Mouse (Mus musculus) hindbrain, embryonic 15.5 days (tissue): ENCODE measurements around the gene Dnajc12. TPM values are rescaled to one million over a fixed set of nuclear protein-coding genes. Genes with fewer than 3 reads are reported as not detected.
"Not testable (repeated sequence)": the region's sequence is repeated elsewhere in the genome, so short reads cannot be mapped to it uniquely, and the experiment has no call there.

Experiments
- ATAC-seq: fragments of 200-750 bp; cut with Nextera tagmentation; 2 replicates; pipeline ENCODE4 v1.8.0; 2017; ENCODE audit warnings: low read depth, moderate number of reproducible peaks, moderate TSS enrichment; ENCODE audit not compliant: low FRiP score
- H3K27ac ChIP-seq: fragments of 300-500 bp; sonication (generic); replicated peaks from 2 replicates; pipeline ENCODE4 v1.5.1; 2015; ENCODE audit warnings: mild to moderate bottlenecking, inconsistent platforms
- H3K27me3 ChIP-seq: fragments of 300-500 bp; sonication (generic); 2 replicates; pipeline ENCODE4 v1.6.1; 2015; ENCODE audit warnings: control low read depth, inconsistent platforms
- H3K36me3 ChIP-seq: fragments of 300-500 bp; sonication (generic); 2 replicates; pipeline ENCODE4 v1.6.1; 2015; ENCODE audit warnings: control low read depth, inconsistent platforms
- H3K4me1 ChIP-seq: fragments of 300-500 bp; sonication (generic); replicated peaks from 2 replicates; pipeline ENCODE4 v1.6.1; 2015; ENCODE audit warnings: control low read depth, inconsistent platforms
- H3K4me2 ChIP-seq: fragments of 300-500 bp; sonication (generic); 2 replicates; pipeline ENCODE4 v1.6.1; 2015; ENCODE audit warnings: moderate library complexity, mild to moderate bottlenecking, inconsistent platforms
- H3K4me3 ChIP-seq: fragments of 300-500 bp; sonication (generic); 2 replicates; pipeline ENCODE4 v1.5.1; 2015; ENCODE audit warnings: mild to moderate bottlenecking, inconsistent platforms
- H3K9ac ChIP-seq: fragments of 300-500 bp; sonication (generic); 2 replicates; pipeline ENCODE4 v1.6.1; 2015; ENCODE audit warnings: inconsistent platforms
- H3K9me3 ChIP-seq: fragments of 300-500 bp; sonication (generic); 2 replicates; pipeline ENCODE4 v1.6.1; 2016; ENCODE audit warnings: control low read depth, inconsistent platforms
- WGBS: fragments of 180-500 bp; shearing (Covaris S2); methylation state at CpG from one replicate; pipeline ENCODE4 v1.1.7; 2015; 5-methylcytosine and 5-hydroxymethylcytosine counted together
- polyA plus RNA-seq: library from polyadenylated mRNA; unstranded; fragments of >200 nt; fragmentation: Nextera tagmentation; extraction: Ambion mirVana; gene quantifications from 2 replicates; pipeline ENCODE4 v1.2.1, GENCODE M21; 2015

Gene Dnajc12
- polyA plus RNA-seq, 1 experiment from 2014 or later = 22.0 TPM

DNA sequence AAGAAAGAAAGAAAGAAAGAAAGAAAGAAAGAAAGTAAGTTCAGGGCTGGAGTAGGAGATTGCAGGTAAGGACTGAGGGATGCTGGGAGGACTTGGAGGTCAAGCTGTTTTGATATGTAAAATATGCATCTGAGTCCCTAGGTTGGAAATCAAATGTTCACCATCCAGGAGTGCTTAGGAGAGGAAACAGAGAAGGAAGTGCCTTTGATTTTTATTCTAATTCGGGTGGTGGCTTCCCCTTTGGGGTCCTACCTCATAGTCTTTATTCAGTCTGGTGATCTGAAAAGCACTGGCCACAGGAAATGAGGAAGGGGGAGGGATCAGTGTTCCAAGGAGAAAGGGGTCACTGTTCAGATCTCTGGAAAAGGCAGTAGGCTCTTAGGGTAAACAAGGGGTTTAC lies 21.7 kb upstream of the Dnajc12 start:
- Histone ChIP-seq H3K27ac (no peak overlapping the region), H3K4me2 (no peak overlapping the region), H3K4me1 (no peaks in the 10 kb centered on the region), H3K4me3 (no peak overlapping the region), H3K9me3 (no peaks in the 10 kb centered on the region), H3K9ac (no peak overlapping the region), H3K27me3 (no peaks in the 10 kb centered on the region), H3K36me3 (no peaks in the 10 kb centered on the region)
- 71% methylated on average over 1 of the region's 1 CpGs for WGBS
- no peak for ATAC-seq

DNA sequence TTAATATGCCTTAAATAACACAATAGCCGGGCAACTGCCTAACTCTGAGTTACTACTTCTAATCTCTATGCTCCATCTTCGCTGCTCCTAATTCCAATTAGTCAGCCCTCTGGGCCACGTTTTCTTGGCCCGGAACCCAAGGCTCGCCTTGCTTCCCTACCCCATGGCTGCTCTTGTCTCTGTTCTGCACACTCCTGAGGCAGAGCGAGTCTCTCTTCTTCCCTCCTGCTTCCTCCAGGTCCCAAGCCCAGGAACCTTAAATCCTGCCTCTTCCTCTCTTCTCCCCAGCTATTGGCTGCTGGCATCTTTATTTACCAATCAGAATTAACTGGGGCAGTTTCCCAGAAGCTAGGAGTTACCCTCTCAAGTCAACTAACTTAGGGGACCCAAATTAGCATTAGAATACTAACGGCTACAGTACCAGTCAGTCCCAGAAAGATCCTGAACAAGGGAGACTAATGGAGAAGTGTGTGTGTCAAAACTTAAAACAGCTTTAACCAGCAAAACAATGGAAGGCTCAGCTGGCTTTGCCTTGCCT lies 16.3 kb upstream of the Dnajc12 start:
- Histone ChIP-seq H3K4me2 (peak overlapping the region; percentile 35; the same call in 1 of the 2 replicates), H3K36me3 (no peaks in the 10 kb centered on the region), H3K4me1 (no peaks in the 10 kb centered on the region), H3K27ac (no peak overlapping the region), H3K9ac (no peak overlapping the region), H3K4me3 (no peak overlapping the region), H3K27me3 (no peaks in the 10 kb centered on the region), H3K9me3 (no peaks in the 10 kb centered on the region)
- ATAC-seq = no peak
- WGBS = 52% methylated on average over 7 of the region's 7 CpGs

DNA sequence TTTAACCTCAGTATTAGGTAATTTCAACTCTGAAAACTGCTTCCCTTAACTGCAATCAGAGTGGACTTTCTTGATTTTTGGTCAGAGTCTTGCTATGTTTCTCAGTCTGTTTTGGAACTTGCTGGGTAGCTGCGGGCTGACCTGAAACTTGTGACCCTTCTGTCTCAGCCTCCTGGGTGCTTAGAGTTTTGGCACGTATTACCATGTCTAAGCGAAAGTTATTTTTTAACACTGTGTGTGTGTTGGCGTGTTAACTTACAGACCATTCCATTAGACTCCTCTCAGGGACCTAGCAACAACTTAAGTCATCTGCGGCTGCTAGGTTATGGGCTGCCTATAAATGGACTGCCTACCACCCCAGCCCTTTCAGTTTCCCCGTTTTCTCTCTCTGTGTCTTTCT lies 14.9 kb upstream of the Dnajc12 start:
- no peaks in the 10 kb centered on the region for H3K4me1 ChIP-seq
- 75% methylated on average over 6 of the region's 6 CpGs for WGBS
- ATAC-seq = no peak
- no peaks in the 10 kb centered on the region for H3K36me3 ChIP-seq
- no peak overlapping the region for H3K4me3 ChIP-seq
- no peak overlapping the region for H3K27ac ChIP-seq
- no peaks in the 10 kb centered on the region for H3K9me3 ChIP-seq
- H3K27me3 ChIP-seq = no peaks in the 10 kb centered on the region
- H3K4me2 ChIP-seq = no peak overlapping the region
- no peak overlapping the region for H3K9ac ChIP-seq

DNA sequence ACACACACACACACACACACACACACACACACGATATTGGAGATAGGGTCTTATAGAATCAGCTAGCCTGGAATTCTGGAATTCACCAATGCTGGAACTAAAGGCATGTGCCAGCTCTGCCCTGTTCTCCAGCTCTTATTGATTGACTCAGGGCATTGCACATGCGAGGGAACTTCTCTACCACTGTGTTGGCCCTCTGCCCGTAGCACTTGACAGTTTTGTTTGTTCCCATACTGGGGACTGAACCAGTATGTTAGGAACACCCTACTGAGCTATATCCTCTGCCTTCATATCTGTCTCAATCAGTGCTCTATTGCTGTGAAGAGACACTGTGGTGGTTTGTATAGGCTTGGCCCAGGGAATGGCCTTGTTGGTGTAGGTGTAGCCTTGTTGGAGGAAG lies 14.2 kb upstream of the Dnajc12 start:
- Histone ChIP-seq H3K9me3 (no peaks in the 10 kb centered on the region), H3K9ac (no peak overlapping the region), H3K27me3 (no peaks in the 10 kb centered on the region), H3K4me2 (no peak overlapping the region), H3K36me3 (no peaks in the 10 kb centered on the region), H3K27ac (no peak overlapping the region), H3K4me1 (no peaks in the 10 kb centered on the region), H3K4me3 (no peak overlapping the region)
- no peak for ATAC-seq
- WGBS = 68% methylated on average over 3 of the region's 3 CpGs

DNA sequence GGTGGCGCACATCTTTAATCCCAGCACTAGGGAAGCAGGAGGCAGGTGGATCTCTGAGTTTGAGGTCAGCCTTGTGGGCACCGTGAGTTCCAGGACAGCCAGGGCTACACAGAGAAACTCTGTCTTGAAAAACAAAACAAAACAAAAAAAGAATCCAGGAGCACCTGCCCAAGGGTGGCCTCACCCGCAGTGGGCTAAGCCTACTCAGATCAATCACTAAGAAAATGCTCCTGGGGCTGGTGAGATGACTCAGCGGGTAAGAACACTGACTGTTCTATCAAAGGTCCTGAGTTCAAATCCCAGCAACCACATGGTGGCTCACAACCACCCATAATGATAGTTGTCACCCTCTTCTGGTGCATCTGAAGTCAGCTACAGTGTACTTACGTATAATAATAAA lies 5.9 kb upstream of the Dnajc12 start:
- WGBS = 85% methylated on average over 5 of the region's 5 CpGs
- no peak overlapping the region for H3K4me2 ChIP-seq
- no peaks in the 10 kb centered on the region for H3K36me3 ChIP-seq
- peaks cover 2% of the 10 kb centered on the region for H3K4me1 ChIP-seq
- no peak overlapping the region for H3K9ac ChIP-seq
- H3K4me3 ChIP-seq = no peak overlapping the region
- no peaks in the 10 kb centered on the region for H3K9me3 ChIP-seq
- H3K27ac ChIP-seq = no peak overlapping the region
- no peak for ATAC-seq
- peaks cover 6% of the 10 kb centered on the region for H3K27me3 ChIP-seq

DNA sequence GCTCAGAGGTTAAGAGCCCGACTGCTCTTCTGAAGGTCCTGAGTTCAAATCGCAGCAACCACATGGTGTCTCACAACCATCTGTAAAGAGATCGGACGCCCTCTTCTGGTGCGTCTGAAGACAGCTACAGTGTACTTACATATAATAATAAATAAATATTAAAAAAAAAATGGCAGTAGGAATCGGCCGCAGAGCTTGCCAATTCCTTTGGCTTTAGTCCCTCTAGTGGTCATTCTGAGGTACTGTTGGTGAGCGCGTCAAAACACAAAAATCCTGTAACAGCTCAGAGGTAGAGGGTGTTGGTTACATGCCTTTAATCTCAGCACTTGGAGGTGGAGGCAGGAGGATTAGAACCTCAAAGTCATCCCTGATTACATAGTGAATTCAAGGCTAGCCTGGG lies 4.8 kb upstream of the Dnajc12 start:
- peaks cover 6% of the 10 kb centered on the region for H3K27me3 ChIP-seq
- no peaks in the 10 kb centered on the region for H3K36me3 ChIP-seq
- H3K27ac ChIP-seq = no peak overlapping the region
- no peak overlapping the region for H3K4me3 ChIP-seq
- H3K4me2 ChIP-seq = 0 out of 2 replicates have a peak overlapping the region, but pooled peaks have one; percentile 18
- no peaks in the 10 kb centered on the region for H3K9me3 ChIP-seq
- peaks cover 10% of the 10 kb centered on the region for H3K4me1 ChIP-seq
- WGBS = 22% methylated on average over 9 of the region's 9 CpGs
- 0 out of 2 replicates have a peak, but pooled peaks have one; percentile 37 for ATAC-seq
- H3K9ac ChIP-seq = no peak overlapping the region

DNA sequence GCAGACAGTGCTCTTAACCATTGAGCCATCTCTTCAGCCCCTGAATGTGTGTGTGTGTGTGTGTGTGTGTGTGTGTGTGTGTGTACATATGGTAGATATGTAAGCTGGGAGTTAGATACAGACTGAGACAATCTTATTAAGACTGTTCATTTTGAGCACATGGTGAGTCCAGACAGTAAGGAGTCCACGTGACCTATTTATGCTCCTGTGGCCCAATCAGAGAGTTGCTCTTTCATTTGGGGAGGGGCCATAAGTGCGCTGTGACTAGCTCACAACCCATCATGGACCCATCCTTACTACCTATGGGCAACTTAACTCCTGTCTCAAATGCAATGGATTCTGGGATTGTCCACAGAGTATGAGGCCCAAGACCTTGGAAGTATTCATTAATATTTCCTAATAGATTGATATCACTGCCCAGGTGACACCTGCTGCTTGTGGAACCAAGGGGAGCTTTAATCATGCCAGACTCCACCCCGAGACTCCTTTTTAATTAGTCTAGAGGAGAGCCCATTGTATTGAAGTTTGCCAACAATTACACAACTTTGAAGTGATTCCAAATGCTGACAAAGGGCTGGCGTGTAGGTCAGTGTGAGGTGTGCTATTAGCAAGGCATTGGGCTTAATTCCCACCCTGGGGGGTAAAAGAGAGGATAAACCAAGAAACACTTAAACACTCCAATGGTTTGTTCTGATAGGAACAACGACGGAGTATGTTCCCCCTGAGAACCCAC lies 3.1 kb upstream of the Dnajc12 start:
- H3K9ac ChIP-seq = no peak overlapping the region
- H3K4me1 ChIP-seq = peaks cover 10% of the 10 kb centered on the region
- H3K9me3 ChIP-seq = no peaks in the 10 kb centered on the region
- no peak overlapping the region for H3K4me2 ChIP-seq
- no peak overlapping the region for H3K4me3 ChIP-seq
- 72% methylated on average over 6 of the region's 6 CpGs for WGBS
- ATAC-seq = no peak
- H3K36me3 ChIP-seq = no peaks in the 10 kb centered on the region
- no peak overlapping the region for H3K27ac ChIP-seq
- H3K27me3 ChIP-seq = peaks cover 6% of the 10 kb centered on the region

DNA sequence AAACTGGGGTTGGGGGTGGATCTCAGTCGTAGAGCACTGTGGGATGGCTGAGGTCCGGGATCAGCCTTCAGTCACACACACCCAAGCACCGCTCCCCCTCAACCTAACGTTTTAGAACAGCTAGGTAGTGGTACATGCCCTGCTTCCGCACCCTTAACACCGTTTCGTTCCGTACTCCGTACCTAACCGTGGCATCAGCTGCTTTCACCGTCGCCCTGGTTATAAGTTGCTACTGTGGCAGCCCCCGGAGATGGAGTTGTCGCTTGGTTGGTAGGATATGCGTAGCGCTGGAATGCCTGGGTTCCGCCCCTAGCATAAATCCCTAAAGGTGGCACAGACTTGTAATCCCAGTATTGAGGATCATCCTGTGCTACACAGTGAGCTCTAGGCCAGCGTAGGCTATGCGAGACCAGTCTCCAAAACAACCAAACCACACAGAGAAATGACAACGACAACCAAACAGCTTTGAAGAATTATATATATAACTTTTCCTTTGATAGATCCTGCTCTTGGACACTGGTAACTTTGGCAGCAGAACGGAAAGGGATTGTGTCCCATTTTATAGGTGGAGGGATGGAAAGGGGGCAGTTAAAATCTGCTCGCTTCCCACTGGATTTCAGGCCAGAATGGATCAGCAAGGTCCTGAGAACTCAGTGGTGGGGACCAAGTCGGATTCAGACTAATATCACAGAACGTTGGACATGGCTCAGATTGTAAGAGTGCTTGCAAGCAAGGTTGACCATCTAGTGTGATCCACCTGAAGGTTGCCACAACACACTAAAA lies 554 bp upstream of the Dnajc12 start, which contains the start of gene Sirt1:
Sirt1 (minus strand) TSS at position 207 of the 783 bp plus-strand sequence.
- H3K9me3 ChIP-seq = no peaks in the 10 kb centered on the region
- peak within 1 kb of the TSS; percentile 62 for H3K4me3 ChIP-seq
- peaks cover 6% of the 10 kb centered on the region for H3K27me3 ChIP-seq
- H3K4me1 ChIP-seq = peaks cover 10% of the 10 kb centered on the region
- H3K9ac ChIP-seq = peak within 1 kb of the TSS; percentile 62
- no peaks in the 10 kb centered on the region for H3K36me3 ChIP-seq
- H3K27ac ChIP-seq = peak within 1 kb of the TSS; percentile 75
- H3K4me2 ChIP-seq = peak within 1 kb of the TSS; percentile 92
- ATAC-seq = no peak
- 4% methylated on average over 24 of the region's 24 CpGs for WGBS

DNA sequence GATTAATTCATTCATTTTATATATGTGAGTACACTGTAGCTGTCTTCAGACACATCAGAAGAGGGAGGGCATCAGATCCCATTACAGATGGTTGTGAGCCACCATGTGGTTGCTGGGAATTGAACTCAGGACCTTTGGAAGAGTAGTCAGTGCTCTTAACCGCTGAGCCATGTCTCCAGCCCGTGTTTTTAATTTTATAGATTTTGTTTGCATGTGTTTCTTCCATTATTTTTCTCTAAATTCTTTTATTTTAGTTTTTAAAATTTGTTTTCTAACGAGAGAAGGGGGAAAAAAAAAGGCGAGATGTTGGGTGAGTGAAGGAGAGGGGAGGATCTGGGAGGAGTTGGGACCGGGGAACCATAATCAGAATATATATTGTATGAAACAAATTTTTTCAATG lies 3.7 kb downstream of the Dnajc12 start:
- Histone ChIP-seq H3K4me2 (peak overlapping the region; percentile 70), H3K27ac (peak overlapping the region; percentile 63), H3K4me1 (peaks cover 14% of the 10 kb centered on the region), H3K4me3 (peak overlapping the region; percentile 51)
- not testable (repeated sequence) for H3K9ac ChIP-seq, H3K27me3 ChIP-seq, H3K36me3 ChIP-seq, ATAC-seq, H3K9me3 ChIP-seq
- WGBS = 28% methylated on average over 5 of the region's 5 CpGs

DNA sequence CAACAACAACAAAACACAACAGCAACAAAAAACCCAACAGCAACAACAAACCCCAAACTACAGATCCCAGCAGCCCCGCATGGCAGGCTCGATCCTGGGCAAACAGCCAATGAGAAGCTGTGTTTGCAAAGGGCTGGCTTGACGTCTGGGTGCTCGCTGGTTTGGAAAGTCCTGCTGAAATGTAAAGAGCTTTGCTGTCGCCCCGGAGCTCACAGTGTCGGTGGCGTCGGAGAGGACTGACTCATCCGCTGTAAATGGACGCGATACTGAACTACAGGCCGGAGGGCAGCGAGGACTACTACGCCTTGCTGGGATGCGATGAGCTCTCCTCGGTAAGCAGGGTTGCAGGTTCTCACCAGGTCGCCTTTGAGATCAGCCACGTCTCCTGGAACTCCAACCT lies 4.2 kb downstream of the Dnajc12 start:
- H3K9me3 ChIP-seq = no peaks in the 10 kb centered on the region
- no peaks in the 10 kb centered on the region for H3K36me3 ChIP-seq
- peak overlapping the region; percentile 51 for H3K4me3 ChIP-seq
- peak; percentile 78 for ATAC-seq
- H3K4me1 ChIP-seq = peaks cover 11% of the 10 kb centered on the region
- H3K9ac ChIP-seq = peak overlapping the region; percentile 42
- peak overlapping the region; percentile 70 for H3K4me2 ChIP-seq
- WGBS = under 1% methylated on average over 19 of the region's 19 CpGs
- H3K27me3 ChIP-seq = no peaks in the 10 kb centered on the region
- peak overlapping the region; percentile 63 for H3K27ac ChIP-seq

DNA sequence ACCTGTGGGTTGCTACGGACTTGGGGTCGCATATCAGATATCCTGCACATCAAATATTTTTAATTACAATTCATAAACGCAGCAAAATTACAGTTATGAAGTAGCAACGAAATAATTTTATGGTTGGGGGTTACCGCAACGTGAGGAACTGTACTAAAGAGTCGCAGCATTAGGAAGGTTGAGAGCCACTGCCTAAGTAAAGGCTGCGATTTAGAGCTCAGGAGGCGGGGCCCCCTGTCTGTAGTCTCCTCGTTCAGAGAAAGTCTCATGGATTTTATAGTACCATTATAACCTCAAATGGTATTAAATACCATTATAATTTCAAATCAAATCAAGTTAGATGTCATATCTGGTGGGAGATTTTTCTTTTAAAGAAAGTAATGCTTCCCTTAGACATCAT lies 4.7 kb downstream of the Dnajc12 start:
- no peak for ATAC-seq
- Histone ChIP-seq H3K27ac (peak overlapping the region; percentile 63), H3K9me3 (no peaks in the 10 kb centered on the region), H3K4me2 (peak overlapping the region; percentile 70), H3K9ac (peak overlapping the region; percentile 42), H3K4me3 (peak overlapping the region; percentile 51), H3K4me1 (peaks cover 5% of the 10 kb centered on the region), H3K36me3 (no peaks in the 10 kb centered on the region), H3K27me3 (no peaks in the 10 kb centered on the region)
- WGBS = 3% methylated on average over 10 of the region's 10 CpGs

DNA sequence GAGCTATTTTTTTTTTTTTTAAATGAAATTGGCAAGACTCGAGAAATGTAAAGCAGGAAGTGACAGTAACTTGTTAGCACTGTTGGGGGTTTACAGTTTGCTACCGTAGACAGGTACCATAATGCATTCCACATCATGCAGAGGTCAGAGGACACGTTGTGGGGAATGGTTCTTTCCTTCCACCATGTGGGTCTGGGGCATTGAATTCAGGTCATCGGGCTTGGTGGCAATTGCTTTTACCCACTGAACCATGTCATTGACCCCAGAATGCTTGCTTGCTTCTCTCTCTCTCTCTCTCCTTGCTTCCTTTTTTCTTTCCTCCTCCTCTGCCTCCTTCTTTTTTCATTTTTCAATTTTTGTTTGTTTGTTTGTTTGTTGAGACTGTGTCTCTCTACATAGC lies 6.7 kb downstream of the Dnajc12 start:
- Histone ChIP-seq H3K27ac (no peak overlapping the region), H3K9ac (no peak overlapping the region), H3K4me3 (no peak overlapping the region), H3K4me1 (peaks cover 5% of the 10 kb centered on the region; the same call in 1 of the 2 replicates), H3K4me2 (no peak overlapping the region), H3K27me3 (no peaks in the 10 kb centered on the region), H3K9me3 (no peaks in the 10 kb centered on the region), H3K36me3 (no peaks in the 10 kb centered on the region)
- 34% methylated on average over 4 of the region's 4 CpGs for WGBS
- no peak for ATAC-seq
